Mouse (Mus musculus) erythroblast, embryonic 14.5 days (primary cell): Measurements from ENCODE around the gene Thap4.

Experiments
- GATA1 ChIP-seq: IDR thresholded peaks from 2 replicates; pipeline ENCODE4 v1.6.1; 2012; ENCODE audit warnings: low read length, inconsistent platforms, mixed read lengths
- TAL1 ChIP-seq: IDR thresholded peaks from 3 replicates; pipeline ENCODE4 v1.6.1; 2012; ENCODE audit warnings: low read length, inconsistent platforms, mixed read lengths

- TF ChIP-seq GATA1, result no peak
- TF ChIP-seq TAL1, result no peak
These were observed 6.1 kb downstream of the Thap4 start for GRCm38 (mm10) chr1:93748539-93748938.
